Mouse (Mus musculus): ENCODE data around the gene Acer2. TPM values are rescaled to one million over a fixed set of nuclear protein-coding genes. Genes with fewer than 3 reads are reported as not detected.

The Acer2 gene
- polyA plus RNA-seq, 1 experiment: 179 TPM

DNA sequence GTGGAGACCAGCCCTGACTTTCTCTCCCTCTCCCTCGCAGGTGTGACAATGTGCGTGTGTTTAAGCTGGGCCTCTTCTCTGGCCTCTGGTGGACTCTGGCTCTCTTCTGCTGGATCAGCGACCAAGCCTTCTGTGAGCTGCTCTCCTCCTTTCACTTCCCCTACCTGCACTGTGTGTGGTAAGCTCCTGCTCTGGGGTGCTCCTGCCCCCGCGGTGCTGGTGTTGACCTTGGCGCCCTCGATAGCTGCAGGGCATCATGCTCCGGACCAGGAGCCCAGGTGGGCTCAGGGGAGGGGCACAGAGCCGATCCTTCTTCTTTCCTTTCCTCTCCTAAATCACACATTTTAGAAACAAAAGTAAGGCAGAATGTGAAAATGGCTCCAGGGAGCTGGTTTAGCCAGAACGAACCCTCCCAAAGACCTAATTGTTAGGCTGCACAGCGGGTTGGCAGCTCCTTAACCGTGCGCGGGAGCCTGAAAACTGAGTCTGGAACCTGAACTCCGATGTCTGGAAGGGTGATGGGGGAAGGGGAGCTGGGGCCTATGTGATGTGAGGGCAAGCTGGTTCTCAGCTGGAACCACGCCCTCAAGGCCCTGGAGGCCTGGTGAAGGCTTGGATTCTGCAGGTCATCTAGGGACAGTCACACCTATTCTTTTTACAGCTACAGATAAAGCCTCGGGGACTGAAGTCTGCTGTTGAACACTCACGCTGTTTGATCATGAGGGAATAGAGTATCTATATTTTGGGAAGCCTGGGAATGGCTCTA lies 37.6 kb downstream of the Acer2 start:
- 49% methylated on average over 18 of the region's 18 CpGs for WGBS
- 0 out of 2 replicates have a peak, but pooled peaks cover 2% of the 10 kb centered on the region for H3K4me1 ChIP-seq (ENCODE audit: control insufficient read depth, insufficient read depth, low read length)
- no peak overlapping the region for H3K4me3 ChIP-seq (replicated peaks; ENCODE audit: extremely low read depth, low read depth, low read length)
- TF ChIP-seq POLR2A (IDR thresholded peaks at IDR 0.05; ENCODE audit: borderline replicate concordance, extremely low read depth, low read depth, low read length) (no peak), CTCF (IDR thresholded peaks at IDR 0.05; ENCODE audit: insufficient read depth, low read length) (no peak)
- DNase-seq: no peak

DNA sequence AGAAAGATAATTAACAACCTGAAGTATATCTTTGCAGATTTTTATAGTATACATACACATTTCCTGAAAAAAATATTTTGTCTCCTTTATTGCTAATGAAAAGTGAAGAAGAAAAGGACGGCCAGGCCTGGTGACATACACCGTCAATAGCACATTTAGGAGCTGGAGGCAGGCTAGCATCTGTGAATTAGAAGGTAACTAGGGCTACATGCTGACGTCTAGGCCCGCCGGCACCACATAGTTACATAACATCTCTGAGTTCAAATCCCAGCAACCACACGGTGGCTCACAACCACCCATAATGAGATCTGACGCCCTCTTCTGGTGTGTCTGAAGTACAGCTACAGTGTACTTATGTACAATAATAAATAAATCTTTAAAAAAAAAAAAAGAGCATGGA lies 38.6 kb downstream of the Acer2 start:
- WGBS: 83% methylated on average over 7 of the region's 7 CpGs
- Histone ChIP-seq H3K4me1 (ENCODE audit: control insufficient read depth, insufficient read depth, low read length) (0 out of 2 replicates have a peak, but pooled peaks cover 2% of the 10 kb centered on the region), H3K4me3 (replicated peaks; ENCODE audit: extremely low read depth, low read depth, low read length) (no peak overlapping the region)
- DNase-seq: no peak
- TF ChIP-seq CTCF (IDR thresholded peaks at IDR 0.05; ENCODE audit: insufficient read depth, low read length) (no peak), POLR2A (IDR thresholded peaks at IDR 0.05; ENCODE audit: borderline replicate concordance, extremely low read depth, low read depth, low read length) (no peak)

DNA sequence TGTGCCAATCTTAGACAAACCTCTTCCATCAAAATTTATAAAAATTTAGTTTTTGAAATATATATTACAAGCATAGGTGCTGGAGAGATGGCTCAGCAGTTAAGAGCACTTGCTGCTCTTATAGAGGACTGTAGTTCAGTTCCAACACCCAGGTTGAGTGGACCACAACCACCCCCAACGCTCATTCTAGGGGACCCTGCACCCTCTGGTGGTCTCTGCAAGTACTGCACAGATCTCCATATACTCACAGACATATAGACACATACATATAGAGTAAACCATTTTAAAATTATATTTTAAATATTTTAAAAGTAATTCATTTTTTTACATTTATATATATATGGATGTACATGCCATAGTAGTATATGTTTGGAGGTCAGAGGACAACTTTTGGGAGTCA lies 41.9 kb downstream of the Acer2 start:
- whole genome bisulfite sequencing: 61% methylated on average over 1 of the region's 1 CpGs
- no peak for DNase-seq
- H3K4me3 ChIP-seq (replicated peaks; ENCODE audit: extremely low read depth, low read depth, low read length): no peak overlapping the region
- 0 out of 2 replicates have a peak, but pooled peaks cover 2% of the 10 kb centered on the region for H3K4me1 ChIP-seq (ENCODE audit: control insufficient read depth, insufficient read depth, low read length)
- TF ChIP-seq POLR2A (IDR thresholded peaks at IDR 0.05; ENCODE audit: borderline replicate concordance, extremely low read depth, low read depth, low read length): no peak
- peak; percentile 38 for TF ChIP-seq CTCF (IDR thresholded peaks at IDR 0.05; ENCODE audit: insufficient read depth, low read length)

DNA sequence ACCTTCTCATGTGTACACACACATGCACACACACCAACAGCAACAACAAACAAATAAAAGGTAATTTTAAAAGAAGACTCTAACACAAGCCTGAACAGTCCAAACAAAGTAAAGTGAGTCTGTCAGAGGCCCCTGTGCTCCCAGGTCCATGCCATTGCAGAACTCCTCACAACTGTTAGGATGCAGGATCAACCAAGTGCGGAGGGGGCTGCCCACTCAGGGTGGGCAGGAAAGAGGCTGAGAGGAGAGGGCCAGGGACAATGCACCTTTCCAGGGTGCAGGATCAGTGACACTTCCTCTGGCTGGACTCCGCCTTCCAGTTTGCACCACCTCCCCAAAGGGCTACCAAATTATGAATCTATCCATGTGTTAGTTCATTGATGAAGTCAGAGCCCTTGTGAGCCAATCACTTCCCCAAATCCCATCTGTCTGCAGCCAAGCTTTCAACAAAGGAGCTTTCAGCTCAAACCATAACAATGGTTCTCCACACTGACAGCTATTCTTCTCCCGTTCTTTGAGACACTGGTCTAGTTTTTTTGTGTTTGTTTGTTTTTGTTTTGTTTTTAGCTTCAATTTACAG lies 49.4 kb downstream of the Acer2 start:
- WGBS: 54% methylated on average over 3 of the region's 3 CpGs
- Histone ChIP-seq H3K4me1 (ENCODE audit: control insufficient read depth, insufficient read depth, low read length) (no peaks in the 10 kb centered on the region), H3K4me3 (replicated peaks; ENCODE audit: extremely low read depth, low read depth, low read length) (no peak overlapping the region)
- TF ChIP-seq POLR2A (IDR thresholded peaks at IDR 0.05; ENCODE audit: borderline replicate concordance, extremely low read depth, low read depth, low read length) (no peak), CTCF (IDR thresholded peaks at IDR 0.05; ENCODE audit: insufficient read depth, low read length) (no peak)
- DNase-seq: no peak

DNA sequence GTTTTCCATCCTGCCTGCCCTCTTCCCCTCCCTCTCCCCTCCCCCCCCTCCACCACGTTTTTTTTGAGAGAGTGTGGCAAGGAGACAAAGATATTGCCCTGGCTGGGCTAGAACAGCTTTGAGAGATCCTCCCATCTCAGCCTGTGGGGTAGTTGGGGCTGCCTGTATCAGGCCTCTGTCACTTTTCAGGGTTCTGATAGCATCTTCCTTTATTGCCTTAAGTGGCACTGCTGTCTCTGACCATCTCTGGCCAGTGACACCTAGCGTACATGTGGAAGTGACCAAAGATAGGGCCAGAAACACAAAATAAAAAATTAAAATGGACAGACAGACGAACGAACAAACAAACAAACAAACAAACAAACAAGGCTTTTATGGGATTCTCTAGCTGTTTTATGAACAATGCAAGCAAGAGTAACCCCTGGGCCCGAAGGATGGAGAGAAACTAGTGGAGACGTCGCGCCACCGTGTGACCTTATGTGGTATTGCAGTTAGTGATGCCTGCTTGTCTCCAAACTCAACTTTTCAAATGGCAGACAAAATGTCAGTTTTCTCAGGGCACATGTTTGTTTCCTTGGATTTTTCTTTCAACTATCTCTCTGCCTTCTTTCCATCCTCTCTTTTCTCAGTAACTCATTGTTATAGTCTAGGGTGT lies 50.7 kb downstream of the Acer2 start:
- 8% methylated on average over 9 of the region's 9 CpGs for WGBS
- Histone ChIP-seq H3K4me1 (ENCODE audit: control insufficient read depth, insufficient read depth, low read length) (no peaks in the 10 kb centered on the region), H3K4me3 (replicated peaks; ENCODE audit: extremely low read depth, low read depth, low read length) (no peak overlapping the region)
- no peak for TF ChIP-seq POLR2A (IDR thresholded peaks at IDR 0.05; ENCODE audit: borderline replicate concordance, extremely low read depth, low read depth, low read length)
- TF ChIP-seq CTCF (IDR thresholded peaks at IDR 0.05; ENCODE audit: insufficient read depth, low read length): peak; percentile 92
- DNase-seq: peak; percentile 68

DNA sequence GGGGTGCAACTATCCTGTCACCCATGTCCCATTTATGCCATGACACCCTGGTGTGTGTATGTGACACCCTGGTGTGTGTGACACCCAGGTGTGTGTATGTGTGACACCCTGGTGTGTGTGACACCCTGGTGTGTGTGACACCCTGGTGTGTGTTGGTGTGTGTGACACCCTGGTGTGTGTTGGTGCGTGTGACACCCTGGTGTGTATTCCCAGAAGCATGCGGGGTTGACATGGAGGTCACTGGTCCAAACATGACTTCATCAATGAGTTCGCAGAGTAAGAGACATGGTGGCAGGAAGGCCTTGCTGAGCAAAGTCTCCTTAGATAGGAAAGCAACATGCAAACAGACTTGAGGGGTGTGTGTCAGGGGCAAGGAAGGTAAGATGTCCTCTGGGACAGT lies 52.8 kb downstream of the Acer2 start:
- no peak for TF ChIP-seq POLR2A (IDR thresholded peaks at IDR 0.05; ENCODE audit: borderline replicate concordance, extremely low read depth, low read depth, low read length)
- TF ChIP-seq CTCF (IDR thresholded peaks at IDR 0.05; ENCODE audit: insufficient read depth, low read length): no peak
- DNase-seq: no peak
- no peaks in the 10 kb centered on the region for H3K4me1 ChIP-seq (ENCODE audit: control insufficient read depth, insufficient read depth, low read length)
- WGBS: 87% methylated on average over 3 of the region's 3 CpGs
- no peak overlapping the region for H3K4me3 ChIP-seq (replicated peaks; ENCODE audit: extremely low read depth, low read depth, low read length)

DNA sequence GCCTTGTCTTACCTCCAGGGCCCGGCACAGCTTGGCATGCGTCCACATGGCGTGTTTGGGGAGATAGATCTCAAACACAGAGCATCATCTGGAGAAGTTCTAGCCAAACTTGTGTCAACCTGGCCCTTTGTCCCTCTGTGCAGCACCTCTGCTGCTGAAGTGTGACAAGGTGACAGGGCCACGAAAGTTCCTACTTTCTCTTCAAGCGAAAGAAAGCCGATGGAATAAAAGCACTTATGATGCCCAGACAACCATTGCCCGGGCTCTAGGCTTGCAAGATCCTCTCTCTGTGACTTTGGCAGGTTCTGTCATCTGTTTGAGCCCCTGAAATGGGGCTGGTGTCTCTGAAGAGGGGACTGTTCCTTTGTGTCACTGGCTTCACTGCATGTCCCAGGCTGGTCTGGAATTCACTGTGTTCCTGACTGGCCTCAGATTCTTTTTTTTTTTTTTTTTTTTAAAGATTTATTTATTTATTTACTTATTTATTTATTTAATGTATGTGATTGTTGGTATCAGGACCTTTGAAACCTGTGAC lies 56.0 kb downstream of the Acer2 start:
- WGBS: 79% methylated on average over 7 of the region's 7 CpGs
- Histone ChIP-seq H3K4me3 (replicated peaks; ENCODE audit: extremely low read depth, low read depth, low read length) (no peak overlapping the region), H3K4me1 (ENCODE audit: control insufficient read depth, insufficient read depth, low read length) (no peaks in the 10 kb centered on the region)
- no peak for DNase-seq
- TF ChIP-seq POLR2A (IDR thresholded peaks at IDR 0.05; ENCODE audit: borderline replicate concordance, extremely low read depth, low read depth, low read length) (no peak), CTCF (IDR thresholded peaks at IDR 0.05; ENCODE audit: insufficient read depth, low read length) (no peak)

DNA sequence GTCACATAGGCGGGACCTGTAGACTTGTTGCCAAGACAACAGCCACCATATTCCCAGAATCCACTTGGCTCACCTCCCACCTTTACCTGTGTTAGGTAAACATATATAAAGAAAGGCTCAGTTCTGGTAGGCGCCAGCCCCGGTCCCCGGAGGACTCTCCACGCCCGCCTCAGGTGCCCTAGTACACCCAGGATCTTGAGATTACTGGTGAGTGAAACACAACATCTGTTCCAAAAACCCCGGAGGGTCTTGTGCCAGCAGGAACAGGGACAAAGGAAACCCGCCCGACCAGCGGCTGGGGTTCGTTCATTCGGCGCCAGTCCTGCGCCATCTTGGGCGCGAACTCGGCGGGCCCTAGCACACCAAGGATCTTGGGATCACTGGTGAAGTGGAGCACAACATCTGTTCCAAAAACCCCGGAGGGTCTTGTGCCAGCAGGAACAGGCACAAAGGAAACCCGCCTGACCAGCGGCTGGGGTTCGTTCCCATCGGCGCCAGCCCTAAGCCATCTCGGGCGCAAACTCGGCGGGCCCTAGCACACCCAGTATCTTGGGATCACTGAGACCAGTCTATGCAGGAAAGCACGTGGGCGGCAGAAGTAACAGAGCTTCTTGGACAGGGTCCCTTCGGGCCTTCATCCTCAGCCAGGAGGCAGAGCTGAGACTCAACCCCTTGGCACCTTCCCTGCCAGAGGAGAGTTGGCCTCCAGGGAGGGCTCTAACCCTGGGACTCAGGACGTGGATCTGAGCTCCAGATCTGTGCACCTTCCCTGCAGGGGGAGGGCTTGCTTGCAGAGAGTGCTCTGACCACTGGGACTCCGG lies 56.6 kb downstream of the Acer2 start:
- DNase-seq: peak; percentile 23
- peak overlapping the region; percentile 2 for H3K4me3 ChIP-seq (replicated peaks; ENCODE audit: extremely low read depth, low read depth, low read length)
- 27% methylated on average over 33 of the region's 33 CpGs for WGBS
- TF ChIP-seq POLR2A (IDR thresholded peaks at IDR 0.05; ENCODE audit: borderline replicate concordance, extremely low read depth, low read depth, low read length) (no peak), CTCF (IDR thresholded peaks at IDR 0.05; ENCODE audit: insufficient read depth, low read length) (no peak)
- H3K4me1 ChIP-seq (ENCODE audit: control insufficient read depth, insufficient read depth, low read length): no peaks in the 10 kb centered on the region

DNA sequence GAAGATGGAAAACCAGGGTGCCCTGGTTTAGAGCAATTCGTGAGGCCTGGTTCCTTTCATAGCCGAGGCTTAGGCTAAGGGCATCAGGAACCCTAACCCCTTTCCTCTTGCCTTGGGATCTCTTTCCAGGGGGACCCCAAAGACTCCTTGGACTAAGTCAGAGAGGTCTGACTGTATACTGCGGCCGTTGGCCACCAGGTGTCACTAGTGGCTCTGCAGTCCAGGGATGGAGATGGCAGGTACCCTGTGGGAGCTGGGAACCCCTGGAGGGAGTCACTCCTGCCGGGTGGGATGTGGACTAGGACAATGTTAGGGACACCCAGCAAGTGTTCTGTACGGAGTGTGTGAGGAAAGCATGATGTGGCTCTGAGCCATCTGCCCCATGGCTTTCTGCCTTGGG lies 58.8 kb downstream of the Acer2 start:
- TF ChIP-seq POLR2A (IDR thresholded peaks at IDR 0.05; ENCODE audit: borderline replicate concordance, extremely low read depth, low read depth, low read length) (no peak), CTCF (IDR thresholded peaks at IDR 0.05; ENCODE audit: insufficient read depth, low read length) (0 out of 2 replicates have a peak, but pooled peaks have one; percentile 23)
- 82% methylated on average over 6 of the region's 6 CpGs for WGBS
- DNase-seq: no peak
- H3K4me3 ChIP-seq (replicated peaks; ENCODE audit: extremely low read depth, low read depth, low read length): no peak overlapping the region
- H3K4me1 ChIP-seq (ENCODE audit: control insufficient read depth, insufficient read depth, low read length): no peaks in the 10 kb centered on the region

Data from lung, adult 2 months (tissue).